Mouse (Mus musculus) limb, embryonic 15.5 days (tissue): Measurements from ENCODE around the gene Zfp583. TPM values are rescaled to one million over a fixed set of nuclear protein-coding genes. Genes with fewer than 3 reads are reported as not detected.
A peak's percentile ranks its signal among the peaks of the same experiment; 100 is the strongest.

Experiments used
- ATAC-seq: fragments of 200-750 bp; cut with Nextera tagmentation; 2 replicates; pipeline ENCODE4 v1.8.0; 2017; ENCODE audit warnings: low read depth, moderate TSS enrichment; ENCODE audit not compliant: insufficient number of reproducible peaks, low FRiP score, low TSS enrichment
- H3K27ac ChIP-seq: fragments of 300-500 bp; sonication (generic); 2 replicates; pipeline ENCODE4 v1.5.1; 2015; ENCODE audit warnings: moderate library complexity, mild to moderate bottlenecking, inconsistent platforms
- H3K27me3 ChIP-seq: fragments of 300-500 bp; sonication (generic); 2 replicates; pipeline ENCODE4 v1.6.1; 2015; ENCODE audit warnings: inconsistent platforms
- H3K36me3 ChIP-seq: fragments of 300-500 bp; sonication (generic); 2 replicates; pipeline ENCODE4 v1.6.1; 2015; ENCODE audit warnings: inconsistent platforms
- H3K4me1 ChIP-seq: fragments of 300-500 bp; sonication (generic); 2 replicates; pipeline ENCODE4 v1.6.1; 2015; ENCODE audit warnings: inconsistent platforms
- H3K4me2 ChIP-seq: fragments of 300-500 bp; sonication (generic); 2 replicates; pipeline ENCODE4 v1.6.1; 2015; ENCODE audit warnings: mild to moderate bottlenecking, inconsistent platforms
- H3K4me3 ChIP-seq: fragments of 300-500 bp; sonication (generic); 2 replicates; pipeline ENCODE4 v1.5.1; 2015; ENCODE audit warnings: mild to moderate bottlenecking, inconsistent platforms
- H3K9ac ChIP-seq: fragments of 300-500 bp; sonication (generic); 2 replicates; pipeline ENCODE4 v1.6.1; 2015; ENCODE audit warnings: inconsistent platforms
- H3K9me3 ChIP-seq: fragments of 300-500 bp; sonication (generic); 2 replicates; pipeline ENCODE4 v1.6.1; 2016; ENCODE audit warnings: inconsistent platforms
- WGBS: fragments of 180-500 bp; shearing (Covaris S2); methylation state at CpG from one replicate; pipeline ENCODE4 v1.1.7; 2015; 5-methylcytosine and 5-hydroxymethylcytosine counted together
- polyA plus RNA-seq: library from polyadenylated mRNA; unstranded; fragments of >200 nt; fragmentation: Nextera tagmentation; extraction: Ambion mirVana; gene quantifications from 2 replicates; pipeline ENCODE4 v1.2.1, GENCODE M21; 2015

Gene Zfp583
- polyA plus RNA-seq, 1 experiment from 2014 or later = 5.3 TPM

DNA sequence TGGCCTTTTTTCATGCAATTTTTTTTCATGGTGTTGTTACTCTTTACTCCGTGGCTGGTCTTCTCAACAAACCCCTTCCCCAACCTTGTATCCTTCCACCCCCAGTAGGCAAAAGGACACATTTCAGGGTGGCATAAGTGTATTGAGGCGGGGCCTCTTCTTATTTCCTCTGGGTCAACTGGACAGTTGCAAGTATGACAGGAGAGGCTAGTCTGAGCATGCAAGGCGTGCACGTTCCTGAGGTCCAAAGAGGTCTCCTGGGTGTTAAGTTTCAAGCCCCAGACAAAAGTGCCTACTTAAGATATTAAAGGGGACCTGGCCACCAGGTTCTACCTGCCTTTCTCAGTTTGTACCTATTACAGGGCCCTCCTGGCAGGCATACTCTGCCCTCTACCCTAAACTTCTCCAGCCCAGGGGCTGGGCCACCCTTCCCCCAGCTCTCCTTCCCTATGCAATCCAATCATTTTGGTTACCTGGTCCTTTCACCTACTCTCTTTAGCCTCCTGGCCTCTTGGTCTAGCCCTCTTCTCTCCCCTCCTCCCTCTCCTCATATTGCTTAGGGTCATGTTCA lies 46.6 kb downstream of the Zfp583 start:
- no peak overlapping the region for H3K27ac ChIP-seq
- H3K4me3 ChIP-seq = no peak overlapping the region
- H3K4me1 ChIP-seq = peaks cover 12% of the 10 kb centered on the region
- ATAC-seq = no peak
- H3K4me2 ChIP-seq = no peak overlapping the region
- no peaks in the 10 kb centered on the region for H3K27me3 ChIP-seq
- WGBS = 78% methylated on average over 4 of the region's 4 CpGs
- H3K9ac ChIP-seq = no peak overlapping the region
- no peaks in the 10 kb centered on the region for H3K36me3 ChIP-seq
- H3K9me3 ChIP-seq = no peaks in the 10 kb centered on the region

DNA sequence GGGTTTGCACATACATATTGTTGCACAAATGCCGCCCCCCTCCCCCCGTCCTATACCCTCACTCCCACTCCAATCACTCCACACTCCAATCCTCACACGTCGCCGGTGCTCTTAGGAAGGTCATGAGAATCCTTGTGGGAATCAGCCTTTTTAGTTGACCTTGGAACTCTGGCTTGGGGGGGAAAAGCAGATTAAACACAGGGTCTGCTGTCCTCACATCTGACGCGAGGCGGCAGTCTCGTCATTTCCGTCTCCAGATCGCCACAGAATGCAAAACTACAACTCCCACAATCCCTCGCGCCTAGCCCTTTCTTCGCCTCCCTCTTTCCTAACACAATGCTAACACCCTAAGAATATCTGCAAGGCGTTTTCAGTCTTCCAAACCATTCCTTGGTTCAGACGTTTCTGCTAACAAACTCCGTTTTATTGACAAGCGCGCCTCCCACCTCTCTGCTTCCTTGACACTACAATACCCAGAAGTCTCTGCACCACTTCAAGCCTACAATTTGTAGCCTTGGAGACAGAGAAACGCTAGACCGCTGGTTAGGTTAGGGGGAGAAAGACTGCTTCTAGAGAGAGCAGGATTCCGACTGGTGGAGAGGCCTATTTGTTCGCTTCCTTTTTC lies 47.5 kb downstream of the Zfp583 start:
- H3K4me2 ChIP-seq = peak overlapping the region; percentile 55
- ATAC-seq = peak; percentile 59
- H3K4me1 ChIP-seq = peaks cover 12% of the 10 kb centered on the region
- H3K27ac ChIP-seq = peak overlapping the region; percentile 92
- 1% methylated on average over 23 of the region's 23 CpGs for WGBS
- no peaks in the 10 kb centered on the region for H3K9me3 ChIP-seq
- H3K4me3 ChIP-seq = peak overlapping the region; percentile 58
- H3K9ac ChIP-seq = peak overlapping the region; percentile 54; the same call in 1 of the 2 replicates
- no peaks in the 10 kb centered on the region for H3K36me3 ChIP-seq
- H3K27me3 ChIP-seq = no peaks in the 10 kb centered on the region

DNA sequence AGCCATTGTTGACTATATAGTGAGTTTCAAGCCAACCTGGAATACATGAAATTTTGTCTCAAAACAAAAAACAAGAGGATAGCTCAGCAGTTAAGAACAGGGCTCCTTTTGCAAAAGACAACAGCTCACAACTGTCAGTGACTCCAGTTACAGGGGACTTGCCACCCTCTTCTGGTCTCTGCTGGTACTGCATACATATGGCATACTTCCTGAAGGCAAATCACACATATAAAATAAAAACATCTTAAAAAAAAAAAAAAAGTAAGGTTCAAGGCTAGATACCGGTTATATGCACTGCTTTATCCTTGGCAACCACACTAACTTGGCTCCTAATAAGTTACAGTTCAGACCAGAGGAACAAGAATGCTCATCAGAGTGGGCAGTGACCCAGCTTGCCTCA lies 48.3 kb downstream of the Zfp583 start:
- Histone ChIP-seq H3K4me3 (peak overlapping the region; percentile 58), H3K4me1 (peaks cover 11% of the 10 kb centered on the region), H3K27me3 (no peaks in the 10 kb centered on the region), H3K9me3 (no peaks in the 10 kb centered on the region), H3K9ac (no peak overlapping the region), H3K36me3 (no peaks in the 10 kb centered on the region), H3K4me2 (peak overlapping the region; percentile 55), H3K27ac (peak overlapping the region; percentile 92; the same call in 1 of the 2 replicates)
- WGBS = 0% methylated on average over 1 of the region's 1 CpGs
- ATAC-seq = no peak

DNA sequence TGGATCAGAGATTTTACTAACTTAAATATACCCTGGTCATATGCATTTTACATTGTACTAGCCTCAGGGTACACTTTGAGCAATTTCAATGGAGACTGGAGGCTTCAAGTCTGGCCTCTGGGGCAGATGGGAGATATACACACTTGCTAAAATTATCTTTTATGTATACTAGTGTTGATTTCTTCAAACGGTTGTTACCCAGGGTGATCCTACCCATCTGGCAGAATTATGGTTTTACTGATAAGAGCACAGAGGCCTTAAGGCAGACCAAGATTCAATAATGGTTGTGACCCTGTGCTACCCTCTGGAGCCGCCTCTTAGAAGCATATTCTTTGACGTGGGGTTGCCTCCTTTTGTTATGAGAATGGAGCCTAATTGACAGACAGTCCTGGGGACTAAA lies 53.2 kb downstream of the Zfp583 start:
- no peaks in the 10 kb centered on the region for H3K4me1 ChIP-seq
- H3K27ac ChIP-seq = no peak overlapping the region
- ATAC-seq = no peak
- no peaks in the 10 kb centered on the region for H3K27me3 ChIP-seq
- H3K36me3 ChIP-seq = no peaks in the 10 kb centered on the region
- H3K9ac ChIP-seq = no peak overlapping the region
- WGBS = 41% methylated on average over 3 of the region's 3 CpGs
- H3K4me2 ChIP-seq = no peak overlapping the region
- H3K9me3 ChIP-seq = no peaks in the 10 kb centered on the region
- no peak overlapping the region for H3K4me3 ChIP-seq

DNA sequence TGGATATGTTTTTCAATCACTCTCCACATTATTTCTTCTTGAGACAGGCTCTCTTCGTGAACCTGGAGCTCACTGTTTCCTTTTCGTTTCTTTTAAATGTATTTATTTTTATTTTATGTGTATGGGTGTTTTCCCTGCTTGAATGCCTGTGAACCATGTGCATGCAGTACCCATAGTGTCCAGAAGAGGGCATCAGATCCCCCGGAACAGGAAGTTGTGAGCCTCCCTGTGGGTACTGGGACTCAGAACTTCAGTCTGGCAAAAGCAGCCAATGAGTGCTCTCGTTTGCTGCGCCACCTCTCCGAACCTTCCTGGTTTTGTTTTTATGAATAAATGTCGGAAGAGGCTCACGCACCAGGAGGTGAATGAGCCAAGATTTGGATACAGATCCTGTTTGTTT lies 65.4 kb downstream of the Zfp583 start:
- 63% methylated on average over 8 of the region's 8 CpGs for WGBS
- H3K9ac ChIP-seq = no peak overlapping the region

More for the DNA sequence above, 65.4 kb downstream of the Zfp583 start:
- Histone ChIP-seq H3K27ac (no peak overlapping the region), H3K27me3 (no peaks in the 10 kb centered on the region), H3K9me3 (no peaks in the 10 kb centered on the region), H3K36me3 (no peaks in the 10 kb centered on the region), H3K4me1 (no peaks in the 10 kb centered on the region), H3K4me2 (no peak overlapping the region), H3K4me3 (no peak overlapping the region)
- no peak for ATAC-seq

Other genes with a start within 250 kb of the Zfp583 start
- 18.8 and 19.8 TPM in 2 replicates for gene Zfp787, start 175.3 kb downstream of the Zfp583 start, polyA plus RNA-seq
- gene Zfp444, start 159.1 kb downstream of the Zfp583 start, polyA plus RNA-seq = 52.8 and 55.9 TPM in 2 replicates
- gene Galp, start 134.2 kb downstream of the Zfp583 start, polyA plus RNA-seq = not detected in 2 replicates
- not detected in 2 replicates for gene Zscan5b, start 109.0 kb downstream of the Zfp583 start, polyA plus RNA-seq
- gene Epp13, start 78.6 kb downstream of the Zfp583 start, polyA plus RNA-seq = not detected in 2 replicates
- 8.9 and 9.1 TPM in 2 replicates for gene Zfp667, start 44.7 kb downstream of the Zfp583 start, polyA plus RNA-seq
- gene Gm3854, start 12.5 kb upstream of the Zfp583 start, polyA plus RNA-seq = 1.9 and 2.1 TPM in 2 replicates
- 2.9 and 3.3 TPM in 2 replicates for gene Zfp78, start 32.0 kb upstream of the Zfp583 start, polyA plus RNA-seq
- gene Zfp28, start 52.0 kb upstream of the Zfp583 start, polyA plus RNA-seq = 7.8 and 9.2 TPM in 2 replicates
- gene Smim17, start 67.4 kb upstream of the Zfp583 start, polyA plus RNA-seq = 0.29 and 0.56 TPM in 2 replicates
- gene Gm20715, start 79.0 kb upstream of the Zfp583 start, polyA plus RNA-seq = not detected in 2 replicates
- not detected in 2 replicates for gene Olfr1344, start 107.4 kb upstream of the Zfp583 start, polyA plus RNA-seq
- not detected in 2 replicates for gene Olfr1336, start 124.9 kb upstream of the Zfp583 start, polyA plus RNA-seq
- gene Olfr1346, start 135.8 kb upstream of the Zfp583 start, polyA plus RNA-seq = not detected in 2 replicates
- gene Olfr5, start 155.7 kb upstream of the Zfp583 start, polyA plus RNA-seq = not detected in 2 replicates
- not detected in 2 replicates for gene Olfr1347, start 168.5 kb upstream of the Zfp583 start, polyA plus RNA-seq
- not detected in 2 replicates for gene Olfr1348, start 177.5 kb upstream of the Zfp583 start, polyA plus RNA-seq
- gene Olfr1349, start 191.7 kb upstream of the Zfp583 start, polyA plus RNA-seq = not detected in 2 replicates
- gene Olfr1350, start 233.6 kb upstream of the Zfp583 start, polyA plus RNA-seq = not detected in 2 replicates